Mouse (Mus musculus): ENCODE data around the gene Clcn2.

- TF ChIP-seq POLR2A (IDR thresholded peaks at IDR 0.05; ENCODE audit: insufficient read depth, low read depth, low read length) (no peak), CTCF (IDR thresholded peaks at IDR 0.05; ENCODE audit: insufficient read depth, low read depth, low read length) (no peak)
These were observed 43.7 kb downstream of the Clcn2 start for GRCm38 (mm10) chr16:20673706-20674303.
